Mouse (Mus musculus) layer of hippocampus, adult 2 months (tissue): ENCODE data around the gene Tent4b. TPM values are rescaled to one million over a fixed set of nuclear protein-coding genes. Genes with fewer than 3 reads are reported as not detected.
"Not testable (repeated sequence)": the region's sequence is repeated elsewhere in the genome, so short reads cannot be mapped to it uniquely, and the experiment has no call there.

Experiments
- DNase-seq, 2 experiments: peaks; one replicate each; pipeline ENCODE4 v3.0.0; 2022; ENCODE audit warnings: low spot score in 2 of 2
- H3K27ac ChIP-seq: fragments of 200-600 bp; 2 replicates; pipeline ENCODE4 v1.8.1; 2022
- H3K4me3 ChIP-seq: fragments of 200-600 bp; 2 replicates; pipeline ENCODE4 v1.8.1; 2022; ENCODE audit warnings: mild to moderate bottlenecking
- CTCF ChIP-seq: fragments of 200-600 bp; conservative IDR thresholded peaks from 2 replicates; pipeline ENCODE4 v1.8.1; 2022; ENCODE audit warnings: antibody characterized with exemption, mild to moderate bottlenecking, moderate library complexity
- total RNA-seq, 2 experiments: library from RNA; stranded (reverse); gene quantifications; 2 replicates each; pipeline ENCODE4 v1.2.3; 2021

The Tent4b gene
- total RNA-seq, 2 experiments from 2014 or later: 37.3 to 37.5 TPM

GRCm38 (mm10) chr8:88200724-88201495, 1.9 kb downstream of the Tent4b start:
- H3K4me3 ChIP-seq: peak overlapping the region; percentile 80
- no peak for DNase-seq
- 0 out of 2 replicates have a peak overlapping the region, but pooled peaks have one; percentile 58 for H3K27ac ChIP-seq
- no peak for TF ChIP-seq CTCF

- Histone ChIP-seq H3K4me3 (no peak overlapping the region; the same call in 1 of the 2 replicates), H3K27ac (no peak overlapping the region)
- no peak for DNase-seq
- TF ChIP-seq CTCF: no peak
These were observed 2.6 kb downstream of the Tent4b start for GRCm38 (mm10) chr8:88201641-88202040.

GRCm38 (mm10) chr8:88206016-88206415, 7.0 kb downstream of the Tent4b start:
- Histone ChIP-seq H3K4me3 (no peak overlapping the region), H3K27ac (no peak overlapping the region)
- no peak for DNase-seq
- no peak for TF ChIP-seq CTCF

GRCm38 (mm10) chr8:88207121-88207821, 8.3 kb downstream of the Tent4b start:
- DNase-seq: no peak
- Histone ChIP-seq H3K27ac (no peak overlapping the region), H3K4me3 (no peak overlapping the region)
- TF ChIP-seq CTCF: no peak

- not testable (repeated sequence) for DNase-seq, H3K27ac ChIP-seq, H3K4me3 ChIP-seq
These were observed 11.2 kb downstream of the Tent4b start for GRCm38 (mm10) chr8:88209930-88210827.

GRCm38 (mm10) chr8:88221353-88221752, 22.3 kb downstream of the Tent4b start:
- no peak for DNase-seq
- Histone ChIP-seq H3K4me3 (no peak overlapping the region), H3K27ac (no peak overlapping the region)
- no peak for TF ChIP-seq CTCF

GRCm38 (mm10) chr8:88225358-88225757, 26.3 kb downstream of the Tent4b start:
- DNase-seq: no peak
- Histone ChIP-seq H3K27ac (peak overlapping the region; percentile 71), H3K4me3 (no peak overlapping the region)
- TF ChIP-seq CTCF: no peak

GRCm38 (mm10) chr8:88227851-88228250, 28.8 kb downstream of the Tent4b start:
- Histone ChIP-seq H3K4me3 (no peak overlapping the region), H3K27ac (no peak overlapping the region)
- TF ChIP-seq CTCF: no peak
- DNase-seq: no peak

GRCm38 (mm10) chr8:88228286-88228685, 29.3 kb downstream of the Tent4b start:
- DNase-seq: no peak
- Histone ChIP-seq H3K27ac (no peak overlapping the region), H3K4me3 (no peak overlapping the region)
- no peak for TF ChIP-seq CTCF

GRCm38 (mm10) chr8:88228800-88229199, 29.8 kb downstream of the Tent4b start:
- DNase-seq: no peak
- Histone ChIP-seq H3K4me3 (no peak overlapping the region), H3K27ac (no peak overlapping the region)
- no peak for TF ChIP-seq CTCF

- H3K4me3 ChIP-seq: no peak overlapping the region
These were observed 37.7 kb downstream of the Tent4b start for GRCm38 (mm10) chr8:88236666-88237065.

GRCm38 (mm10) chr8:88237606-88238005, 38.6 kb downstream of the Tent4b start:
- Histone ChIP-seq H3K27ac (no peak overlapping the region), H3K4me3 (no peak overlapping the region)
- no peak for DNase-seq
- TF ChIP-seq CTCF: no peak

More at GRCm38 (mm10) chr8:88236666-88237065, 37.7 kb downstream of the Tent4b start:
- no peak for TF ChIP-seq CTCF
- no peak for DNase-seq
- H3K27ac ChIP-seq: no peak overlapping the region

- DNase-seq: no peak
- no peak for TF ChIP-seq CTCF
- 0 out of 2 replicates have a peak overlapping the region, but pooled peaks have one; percentile 28 for H3K27ac ChIP-seq
- no peak overlapping the region for H3K4me3 ChIP-seq
These were observed 40.3 kb downstream of the Tent4b start for GRCm38 (mm10) chr8:88239277-88239676.
